Mouse (Mus musculus) C2C12 (cell line): Measurements from ENCODE around the gene Ilk.

Source experiments
- CTCF ChIP-seq: IDR thresholded peaks from one replicate; pipeline ENCODE4 v1.5.1; 2011; ENCODE audit not compliant: control insufficient read depth, insufficient read depth, insufficient read length
- FOSL1 ChIP-seq: IDR thresholded peaks from one replicate; pipeline ENCODE4 v1.8.0; 2011; ENCODE audit warnings: mild to moderate bottlenecking, low read length; ENCODE audit not compliant: poor library complexity, insufficient read depth, severe bottlenecking
- MAX ChIP-seq: IDR thresholded peaks from one replicate; pipeline ENCODE4 v1.6.1; 2011; ENCODE audit warnings: mild to moderate bottlenecking, control low read depth
- MYOD1 ChIP-seq: IDR thresholded peaks from one replicate; pipeline ENCODE4 v1.6.1; 2011; ENCODE audit warnings: low read depth; ENCODE audit not compliant: control insufficient read depth, insufficient read length

- TF ChIP-seq MYOD1 (no peak), CTCF (no peak), FOSL1 (no peak), MAX (no peak)
These were observed 27.9 kb downstream of the Ilk start for GRCm38 (mm10) chr7:105764331-105764730.
